Mouse (Mus musculus) cerebellum, adult 2 months (tissue): ENCODE measurements around the gene Olfr287. TPM values are rescaled to one million over a fixed set of nuclear protein-coding genes. Genes with fewer than 3 reads are reported as not detected.

ENCODE experiments used
- DNase-seq, 2 experiments: peaks; one replicate each; pipeline ENCODE4 v3.0.0; 2021
- H3K27ac ChIP-seq: fragments of 200-500 bp; 2 replicates; pipeline ENCODE4 v1.5.1; 2012; ENCODE audit warnings: low read length, control low read depth, inconsistent platforms; ENCODE audit not compliant: insufficient read depth
- H3K27me3 ChIP-seq: fragments of 200-500 bp; 2 replicates; pipeline ENCODE4 v1.6.1; 2012; ENCODE audit warnings: inconsistent platforms, mild to moderate bottlenecking, low read length, moderate library complexity; ENCODE audit not compliant: control insufficient read depth, insufficient read depth
- H3K4me1 ChIP-seq: fragments of 200-500 bp; 2 replicates; pipeline ENCODE4 v1.6.1; 2011; ENCODE audit warnings: low read length; ENCODE audit not compliant: control insufficient read depth, insufficient read depth
- H3K4me3 ChIP-seq: fragments of 200-500 bp; replicated peaks from 2 replicates; pipeline ENCODE3; 2011; ENCODE audit warnings: mild to moderate bottlenecking, low read depth, low read length, control low read depth; ENCODE audit not compliant: insufficient read depth
- CTCF ChIP-seq: fragments of 200-500 bp; IDR thresholded peaks from 2 replicates; pipeline ENCODE4 v1.5.1; 2011; ENCODE audit warnings: low read depth, mild to moderate bottlenecking, control low read depth, low read length, moderate library complexity, borderline replicate concordance; ENCODE audit not compliant: insufficient read depth
- POLR2A ChIP-seq: fragments of 200-500 bp; IDR thresholded peaks from 2 replicates; pipeline ENCODE4 v1.6.1; 2011; ENCODE audit warnings: low read length, control low read depth, borderline replicate concordance; ENCODE audit not compliant: insufficient read depth
- WGBS: fragments of 180-500 bp; shearing (Covaris S2); methylation state at CpG from one replicate; pipeline ENCODE4 v1.1.7; 2018; 5-methylcytosine and 5-hydroxymethylcytosine counted together
- polyA plus RNA-seq: library from polyadenylated mRNA; depleted of rRNA; stranded (reverse); fragments of >200 nt; gene quantifications from 2 replicates; pipeline ENCODE4 v1.2.3, GENCODE M21; 2012

Gene Olfr287
- polyA plus RNA-seq, 1 experiment: 18.5 TPM

DNA sequence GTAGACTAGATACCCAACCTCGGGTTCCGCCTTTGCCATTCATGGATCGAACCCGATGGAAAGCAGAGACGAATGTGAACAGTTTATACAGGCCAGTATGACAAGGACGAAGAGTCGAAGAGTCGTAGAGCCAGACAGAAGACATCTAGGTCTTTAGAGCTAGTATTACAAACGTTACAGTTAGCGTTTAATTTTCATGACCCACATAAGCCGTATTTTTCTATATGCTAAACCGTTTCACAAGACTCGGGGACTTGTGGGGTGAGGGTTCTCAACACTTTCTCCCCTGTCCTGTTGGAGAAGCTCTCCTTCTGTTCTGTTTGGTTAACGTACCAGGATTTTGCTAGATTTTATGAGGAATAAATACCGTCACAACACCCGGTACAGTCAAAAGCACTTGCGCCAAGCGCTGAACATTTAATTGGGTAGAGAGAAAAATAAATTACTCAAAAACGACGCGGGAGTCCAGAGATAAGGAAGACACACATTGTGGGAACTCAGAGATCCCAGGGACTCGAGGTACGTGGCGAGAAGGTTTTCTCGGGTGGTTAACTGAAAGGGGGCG, 40.2 kb downstream of the Olfr287 start:
- peak overlapping the region; percentile 90 for H3K27ac ChIP-seq

DNA sequence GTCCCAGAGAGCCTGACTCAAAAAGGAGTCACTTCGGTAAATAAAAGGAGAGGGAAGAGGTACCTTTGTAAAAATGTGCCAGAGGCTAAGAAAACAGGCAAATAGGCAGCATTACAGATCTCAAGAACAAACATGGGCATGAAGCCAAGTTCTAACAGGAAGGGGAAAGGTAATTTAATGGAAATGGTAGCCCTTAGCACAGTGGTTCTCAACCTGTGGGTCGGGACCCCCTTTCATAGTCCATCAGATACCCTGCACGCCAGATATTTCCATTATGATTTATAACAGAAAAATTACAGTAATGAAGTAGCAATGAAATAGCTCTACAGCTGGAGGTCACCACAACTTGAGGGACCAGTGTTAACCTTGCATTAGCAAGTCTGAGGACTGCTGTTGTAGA, 43.5 kb downstream of the Olfr287 start:
- 76% methylated on average over 3 of the region's 3 CpGs for WGBS
- Histone ChIP-seq H3K27me3 (no peaks in the 10 kb centered on the region), H3K4me1 (no peaks in the 10 kb centered on the region; the same call in 1 of the 2 replicates), H3K27ac (no peak overlapping the region), H3K4me3 (no peak overlapping the region)
- DNase-seq: no peak
- TF ChIP-seq POLR2A (no peak), CTCF (no peak)

More for the DNA sequence above, 40.2 kb downstream of the Olfr287 start:
- H3K4me3 ChIP-seq: peak overlapping the region; percentile 78
- no peak for DNase-seq
- TF ChIP-seq CTCF: no peak
- WGBS: 2% methylated on average over 26 of the region's 26 CpGs
- H3K4me1 ChIP-seq: no peaks in the 10 kb centered on the region; the same call in 1 of the 2 replicates
- no peaks in the 10 kb centered on the region for H3K27me3 ChIP-seq

- TF ChIP-seq POLR2A (no peak), CTCF (peak; percentile 48; the same call in 1 of the 2 replicates)
- 31% methylated on average over 8 of the region's 8 CpGs for WGBS
- H3K4me3 ChIP-seq: no peak overlapping the region
- H3K4me1 ChIP-seq: peaks cover 3% of the 10 kb centered on the region; the same call in 1 of the 2 replicates
- H3K27me3 ChIP-seq: no peaks in the 10 kb centered on the region
- peak in 1 of 2 experiments; percentile 63 for DNase-seq
- no peak overlapping the region for H3K27ac ChIP-seq
These were observed 47.0 kb downstream of the Olfr287 start for GRCm38 (mm10) chr15:98173821-98174220.

DNA sequence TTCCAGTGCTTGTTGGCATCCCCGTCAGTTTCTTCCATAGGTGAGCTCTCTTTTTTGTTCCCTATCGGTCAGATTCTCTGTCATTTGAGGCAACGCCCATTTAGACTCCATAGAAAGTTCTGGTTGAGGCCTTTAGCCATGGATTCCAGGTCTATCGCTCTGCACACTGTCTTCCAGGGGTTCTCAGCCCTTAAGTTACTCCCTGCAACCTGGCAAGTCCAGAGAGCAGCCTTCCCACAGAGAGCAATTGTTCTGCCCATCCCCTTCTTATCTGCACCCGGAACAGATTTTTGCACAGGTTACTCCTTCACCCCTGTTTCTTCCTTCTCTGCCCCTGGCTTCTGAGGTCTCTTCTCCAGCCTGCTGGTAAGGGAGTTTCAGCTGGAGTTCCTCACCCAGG, 48.7 kb downstream of the Olfr287 start:
- no peaks in the 10 kb centered on the region for H3K27me3 ChIP-seq
- no peak overlapping the region for H3K27ac ChIP-seq
- H3K4me3 ChIP-seq: no peak overlapping the region
- 78% methylated on average over 5 of the region's 5 CpGs for WGBS
- DNase-seq: no peak
- TF ChIP-seq POLR2A (no peak), CTCF (no peak)
- H3K4me1 ChIP-seq: peaks cover 3% of the 10 kb centered on the region; the same call in 1 of the 2 replicates

GRCm38 (mm10) chr15:98170917-98171316, 49.9 kb downstream of the Olfr287 start:
- H3K4me3 ChIP-seq: no peak overlapping the region
- DNase-seq: no peak
- no peak overlapping the region for H3K27ac ChIP-seq
- peaks cover 3% of the 10 kb centered on the region; the same call in 1 of the 2 replicates for H3K4me1 ChIP-seq
- WGBS: 73% methylated on average over 9 of the region's 9 CpGs
- TF ChIP-seq POLR2A (no peak), CTCF (no peak)
- no peaks in the 10 kb centered on the region for H3K27me3 ChIP-seq

DNA sequence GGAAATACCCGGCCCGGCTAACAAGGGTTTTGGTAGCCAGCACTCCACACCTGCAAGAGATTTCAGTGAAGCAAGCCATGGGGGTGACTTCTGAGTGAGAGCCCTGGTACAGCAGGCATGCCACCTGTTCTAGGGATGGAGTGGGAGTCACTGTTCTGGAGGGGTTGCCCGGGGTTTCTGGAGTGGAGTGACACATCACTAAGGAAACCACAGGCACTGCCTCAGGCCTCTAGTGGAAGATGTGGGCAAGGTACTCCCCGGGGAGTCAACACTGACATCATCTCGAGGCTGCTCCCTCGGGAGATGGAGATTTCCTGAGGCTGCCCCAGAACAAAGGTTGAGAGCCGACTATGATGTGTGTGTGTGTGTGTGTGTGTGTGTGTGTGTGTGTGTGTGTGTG, 50.5 kb downstream of the Olfr287 start:
- 20% methylated on average over 7 of the region's 7 CpGs for WGBS

DNA sequence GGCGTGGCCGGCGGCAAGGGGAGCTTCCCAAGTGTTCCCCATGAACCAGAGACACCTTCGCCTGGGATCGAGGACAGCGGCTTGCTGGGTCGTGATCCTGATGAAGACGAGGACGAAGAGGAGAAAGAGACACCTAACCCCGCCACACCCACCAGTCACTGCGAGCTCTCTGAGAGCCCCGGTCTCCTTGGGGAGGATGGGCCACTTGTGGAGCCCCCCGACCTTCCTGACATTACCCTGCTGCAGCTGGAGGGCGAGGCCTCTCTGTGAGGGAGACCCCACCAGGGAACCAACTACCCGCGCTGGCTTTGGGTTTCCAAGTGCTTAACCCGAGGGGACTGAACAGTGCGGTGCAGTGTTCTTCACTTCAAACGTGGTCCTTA, 52.2 kb downstream of the Olfr287 start:
- 18% methylated on average over 19 of the region's 19 CpGs for WGBS
- peaks cover 3% of the 10 kb centered on the region; the same call in 1 of the 2 replicates for H3K4me1 ChIP-seq
- H3K27me3 ChIP-seq: no peaks in the 10 kb centered on the region
- TF ChIP-seq POLR2A (no peak), CTCF (no peak)
- H3K4me3 ChIP-seq: peak overlapping the region; percentile 97
- no peak overlapping the region for H3K27ac ChIP-seq
- no peak for DNase-seq

More for the DNA sequence above, 50.5 kb downstream of the Olfr287 start:
- DNase-seq: no peak
- peaks cover 3% of the 10 kb centered on the region; the same call in 1 of the 2 replicates for H3K4me1 ChIP-seq
- no peak overlapping the region for H3K27ac ChIP-seq
- H3K27me3 ChIP-seq: no peaks in the 10 kb centered on the region
- no peak for TF ChIP-seq POLR2A
- H3K4me3 ChIP-seq: no peak overlapping the region
